Mouse (Mus musculus) bone marrow macrophage, adult 2 months (primary cell): Measurements from ENCODE around the gene Faim2.

Source experiments
- CTCF ChIP-seq: IDR thresholded peaks from 2 replicates; pipeline ENCODE4 v1.5.1; 2012; ENCODE audit warnings: low read depth, mild to moderate bottlenecking, low read length, moderate library complexity
- POLR2A ChIP-seq: IDR thresholded peaks from 2 replicates; pipeline ENCODE4 v1.6.1; 2012; ENCODE audit warnings: mild to moderate bottlenecking, low read depth, low read length, borderline replicate concordance

GRCm38 (mm10) chr15:99505324-99506095, 22.5 kb downstream of the Faim2 start:
- TF ChIP-seq CTCF (no peak), POLR2A (no peak)
